Mouse (Mus musculus) layer of hippocampus, adult 18-20 months (tissue): ENCODE data around the gene Tmem88. TPM values are rescaled to one million over a fixed set of nuclear protein-coding genes. Genes with fewer than 3 reads are reported as not detected.

Experiments used
- DNase-seq, 2 experiments: peaks; one replicate each; pipeline ENCODE4 v3.0.0; 2022; ENCODE audit warnings: low spot score in 2 of 2
- long read RNA-seq: library from polyadenylated mRNA; stranded (forward); transcript quantifications from one replicate; pipeline ENCODE4 v2.0.0, GENCODE M21; 2021
- total RNA-seq, 2 experiments: library from RNA; stranded (reverse); gene quantifications; 2 replicates each; pipeline ENCODE4 v1.2.3; 2021

Tmem88 gene
- 1 to 10 TPM; 2.5 to 2.7 TPM for total RNA-seq
- long read RNA-seq, partial matches to known transcripts = 0 of 3 reads
- long read RNA-seq, other reads (novel, unspliced or antisense) = 1 of 3 reads

- no peak for DNase-seq
Observed at GRCm38 (mm10) chr11:69398059-69398458, at the start of gene Tmem88. Gene Tmem88 (minus strand): TSS chr11:69398234.

GRCm38 (mm10) chr11:69447299-69447698 lies 49.3 kb upstream of the Tmem88 start:
- no peak for DNase-seq

- DNase-seq = no peak
Observed at GRCm38 (mm10) chr11:69443328-69443727, 45.3 kb upstream of the Tmem88 start.

GRCm38 (mm10) chr11:69437291-69437690 lies 39.3 kb upstream of the Tmem88 start:
- no peak for DNase-seq

GRCm38 (mm10) chr11:69433189-69433588 lies 35.2 kb upstream of the Tmem88 start:
- no peak for DNase-seq

- no peak for DNase-seq
Observed at GRCm38 (mm10) chr11:69432640-69432982, 34.6 kb upstream of the Tmem88 start.

GRCm38 (mm10) chr11:69431829-69432639 lies 34.0 kb upstream of the Tmem88 start:
- DNase-seq = peak; percentile 59 to 86

GRCm38 (mm10) chr11:69430631-69431030 lies 32.6 kb upstream of the Tmem88 start:
- DNase-seq = no peak

GRCm38 (mm10) chr11:69429313-69429712 lies 31.3 kb upstream of the Tmem88 start:
- DNase-seq = no peak

- no peak for DNase-seq
Observed at GRCm38 (mm10) chr11:69428751-69429150, 30.7 kb upstream of the Tmem88 start.

- DNase-seq = no peak
Observed at GRCm38 (mm10) chr11:69426246-69426645, 28.2 kb upstream of the Tmem88 start.

- DNase-seq = no peak
Observed at GRCm38 (mm10) chr11:69423885-69424284, 25.9 kb upstream of the Tmem88 start.

GRCm38 (mm10) chr11:69422842-69423241 lies 24.8 kb upstream of the Tmem88 start:
- no peak for DNase-seq

- no peak for DNase-seq
Observed at GRCm38 (mm10) chr11:69421131-69421977, 23.3 kb upstream of the Tmem88 start.

GRCm38 (mm10) chr11:69420554-69421000 lies 22.5 kb upstream of the Tmem88 start:
- no peak for DNase-seq

- no peak for DNase-seq
Observed at GRCm38 (mm10) chr11:69419813-69420553, 21.9 kb upstream of the Tmem88 start.

- peak in 1 of 2 experiments; percentile 38 for DNase-seq
Observed at GRCm38 (mm10) chr11:69419443-69419812, 21.4 kb upstream of the Tmem88 start.

- DNase-seq = peak; percentile 93 to 94
Observed at GRCm38 (mm10) chr11:69418481-69419442, 20.7 kb upstream of the Tmem88 start.

GRCm38 (mm10) chr11:69417449-69418384 lies 19.7 kb upstream of the Tmem88 start:
- peak; percentile 79 to 88 for DNase-seq
